Mouse (Mus musculus) lung, adult 2 months (tissue): ENCODE measurements around the gene Arhgap1. TPM values are rescaled to one million over a fixed set of nuclear protein-coding genes. Genes with fewer than 3 reads are reported as not detected.

Experiments used
- DNase-seq: peaks from one replicate; pipeline ENCODE4 v3.0.0; 2022
- H3K4me1 ChIP-seq: fragments of 200-500 bp; 2 replicates; pipeline ENCODE4 v1.6.1; 2011; ENCODE audit warnings: low read length; ENCODE audit not compliant: control insufficient read depth, insufficient read depth
- H3K4me3 ChIP-seq: fragments of 200-500 bp; replicated peaks from 2 replicates; pipeline ENCODE3; 2011; ENCODE audit warnings: low read depth, mild to moderate bottlenecking, control low read depth, low read length; ENCODE audit errors: extremely low read depth
- CTCF ChIP-seq: fragments of 200-500 bp; IDR thresholded peaks from 2 replicates; pipeline ENCODE4 v1.5.1; 2011; ENCODE audit warnings: mild to moderate bottlenecking, low read length, control low read depth; ENCODE audit not compliant: insufficient read depth
- POLR2A ChIP-seq: fragments of 200-500 bp; IDR thresholded peaks from 2 replicates; pipeline ENCODE4 v1.6.1; 2011; ENCODE audit warnings: low read depth, mild to moderate bottlenecking, control low read depth, low read length, borderline replicate concordance; ENCODE audit errors: extremely low read depth
- WGBS: fragments of 180-500 bp; shearing (Covaris S2); methylation state at CpG from one replicate; pipeline ENCODE4 v1.1.7; 2018; 5-methylcytosine and 5-hydroxymethylcytosine counted together
- polyA plus RNA-seq: library from polyadenylated mRNA; depleted of rRNA; stranded (reverse); fragments of >200 nt; gene quantifications from 2 replicates; pipeline ENCODE4 v1.2.3, GENCODE M21; 2012

Gene Arhgap1
- polyA plus RNA-seq, 1 experiment: 170 TPM

DNA sequence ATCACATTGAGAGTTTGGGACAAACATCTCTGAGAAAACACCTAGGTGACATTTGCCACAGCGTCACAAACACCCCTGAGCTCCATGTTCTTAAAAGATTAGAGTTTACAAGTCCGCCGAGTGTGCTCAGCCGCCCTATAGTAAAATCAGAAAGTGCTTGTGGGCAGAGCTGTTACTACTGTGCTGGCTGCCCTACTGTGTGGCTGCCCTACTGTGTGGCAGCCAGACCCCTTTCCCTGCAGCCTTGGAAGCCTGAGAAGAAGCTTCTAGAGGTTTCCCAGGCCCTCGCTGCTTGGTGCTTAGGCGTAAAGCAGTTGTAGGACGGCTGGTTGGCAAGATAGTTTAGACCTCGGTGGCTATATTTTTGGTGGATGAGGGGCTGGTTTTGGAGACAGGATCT is 10.0 kb downstream of the Arhgap1 start:
- WGBS: 94% methylated on average over 8 of the region's 8 CpGs
- DNase-seq: no peak
- H3K4me1 ChIP-seq: peaks cover 8% of the 10 kb centered on the region
- TF ChIP-seq POLR2A (no peak), CTCF (no peak)
- H3K4me3 ChIP-seq: no peak overlapping the region

DNA sequence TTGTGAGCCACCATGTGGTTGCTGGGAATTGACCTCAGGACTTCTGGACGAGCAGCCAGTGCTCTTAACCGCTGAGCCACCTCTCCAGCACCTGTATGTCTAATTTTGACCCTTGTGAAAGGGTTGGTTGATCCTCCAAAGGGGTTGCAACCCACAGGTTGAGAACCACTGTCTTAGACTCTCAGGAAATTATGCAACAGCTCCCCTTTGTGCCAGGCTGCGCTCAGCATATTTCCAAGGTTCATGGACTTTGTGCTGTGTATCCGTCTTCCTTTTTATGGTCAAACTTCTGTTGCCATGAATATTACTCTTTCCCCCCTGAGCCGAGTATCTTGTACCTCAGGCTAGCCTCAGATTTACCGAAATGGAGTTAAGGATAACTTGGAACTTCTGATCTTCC is 11.3 kb downstream of the Arhgap1 start:
- H3K4me1 ChIP-seq: peaks cover 6% of the 10 kb centered on the region
- DNase-seq: no peak
- no peak for TF ChIP-seq CTCF
- TF ChIP-seq POLR2A: no peak
- WGBS: 90% methylated on average over 6 of the region's 6 CpGs
- H3K4me3 ChIP-seq: no peak overlapping the region

DNA sequence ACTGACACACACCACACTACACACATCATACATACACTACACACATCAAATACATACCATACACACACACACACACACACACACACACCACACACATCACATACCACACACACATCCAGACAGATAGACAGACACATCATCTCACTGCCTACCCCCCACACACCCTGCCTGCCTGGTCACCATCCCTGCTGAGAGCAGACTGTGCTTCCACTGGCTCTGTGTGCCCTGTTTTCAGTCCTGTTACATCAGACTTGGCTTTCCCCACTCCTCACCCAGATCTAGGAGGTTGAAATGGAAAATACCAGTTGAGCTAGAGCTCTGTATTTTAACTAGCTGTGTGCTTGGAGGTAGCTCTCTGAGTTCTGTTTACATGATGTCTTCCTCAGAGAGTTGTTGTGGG is 15.1 kb downstream of the Arhgap1 start:
- no peak overlapping the region for H3K4me3 ChIP-seq
- H3K4me1 ChIP-seq: no peaks in the 10 kb centered on the region
- TF ChIP-seq CTCF (no peak), POLR2A (no peak)
- no peak for DNase-seq

DNA sequence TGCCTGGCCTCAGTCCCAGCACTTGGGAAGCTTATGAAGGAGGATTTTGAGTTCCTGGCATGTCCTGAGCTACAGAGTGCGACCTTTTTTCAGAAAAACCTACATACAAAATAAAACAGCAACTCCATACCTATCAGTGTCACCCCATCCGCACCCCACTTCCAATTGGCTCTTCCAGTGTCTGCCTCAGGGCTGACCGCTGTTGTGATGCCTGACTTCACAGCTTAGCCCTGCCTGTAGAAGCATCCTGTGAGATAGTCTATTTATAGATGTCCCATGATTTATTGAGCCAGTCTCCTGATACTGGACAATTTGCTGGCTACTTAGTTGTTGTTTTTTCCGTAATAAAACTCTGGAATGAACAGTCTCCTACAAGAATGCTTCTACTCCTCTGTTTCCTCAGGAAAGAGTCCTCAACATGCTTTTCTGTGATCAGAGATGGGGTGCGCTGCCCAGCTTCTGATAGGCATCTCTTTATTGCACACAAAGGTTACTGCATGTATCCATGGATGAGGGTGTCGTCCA is 16.8 kb downstream of the Arhgap1 start:
- no peak for DNase-seq
- Histone ChIP-seq H3K4me1 (no peaks in the 10 kb centered on the region), H3K4me3 (no peak overlapping the region)
- 88% methylated on average over 6 of the region's 6 CpGs for WGBS
- TF ChIP-seq POLR2A: no peak
- no peak for TF ChIP-seq CTCF

DNA sequence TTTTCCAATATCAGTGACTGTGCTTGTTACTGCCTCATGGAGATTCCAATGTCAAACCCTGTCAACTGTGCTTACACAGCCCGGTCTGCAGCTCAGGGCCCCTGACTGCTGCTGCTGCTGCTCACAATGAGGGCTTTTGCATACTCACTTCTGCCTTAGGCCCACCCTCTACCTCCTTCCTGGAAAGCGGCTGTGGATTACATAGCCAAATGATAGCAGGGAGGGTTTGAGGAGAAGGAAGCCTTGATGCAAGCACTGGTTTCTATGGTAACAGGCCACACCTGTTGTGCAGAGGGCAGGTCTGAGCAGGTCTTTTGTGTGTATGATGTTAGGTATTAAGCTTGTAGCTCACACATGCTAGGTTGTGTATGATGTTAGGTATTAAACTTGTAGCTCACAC is 18.1 kb downstream of the Arhgap1 start:
- Histone ChIP-seq H3K4me3 (no peak overlapping the region), H3K4me1 (no peaks in the 10 kb centered on the region)
- WGBS: 70% methylated on average over 2 of the region's 2 CpGs
- no peak for DNase-seq
- TF ChIP-seq POLR2A (no peak), CTCF (no peak)

DNA sequence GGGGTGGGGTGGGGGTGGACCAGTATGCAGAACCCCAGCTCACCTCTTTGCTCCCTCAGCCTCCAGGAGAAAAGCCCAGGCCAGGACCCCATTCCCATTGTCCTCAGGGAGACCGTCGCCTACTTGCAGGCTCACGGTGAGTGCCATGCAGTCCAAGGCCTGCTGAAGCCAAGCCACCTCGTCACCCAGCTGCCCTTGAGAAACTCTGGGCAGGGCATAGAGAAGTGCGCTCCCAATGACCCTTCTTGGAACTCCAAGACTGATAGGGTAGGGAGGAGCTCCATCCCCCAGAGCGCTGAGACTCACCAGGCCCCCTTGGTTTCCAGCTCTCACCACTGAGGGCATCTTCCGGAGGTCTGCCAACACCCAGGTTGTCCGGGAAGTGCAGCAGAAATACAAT is 19.7 kb downstream of the Arhgap1 start:
- no peak for DNase-seq
- TF ChIP-seq CTCF (no peak), POLR2A (no peak)
- H3K4me1 ChIP-seq: no peaks in the 10 kb centered on the region
- WGBS: 90% methylated on average over 8 of the region's 8 CpGs
- no peak overlapping the region for H3K4me3 ChIP-seq

DNA sequence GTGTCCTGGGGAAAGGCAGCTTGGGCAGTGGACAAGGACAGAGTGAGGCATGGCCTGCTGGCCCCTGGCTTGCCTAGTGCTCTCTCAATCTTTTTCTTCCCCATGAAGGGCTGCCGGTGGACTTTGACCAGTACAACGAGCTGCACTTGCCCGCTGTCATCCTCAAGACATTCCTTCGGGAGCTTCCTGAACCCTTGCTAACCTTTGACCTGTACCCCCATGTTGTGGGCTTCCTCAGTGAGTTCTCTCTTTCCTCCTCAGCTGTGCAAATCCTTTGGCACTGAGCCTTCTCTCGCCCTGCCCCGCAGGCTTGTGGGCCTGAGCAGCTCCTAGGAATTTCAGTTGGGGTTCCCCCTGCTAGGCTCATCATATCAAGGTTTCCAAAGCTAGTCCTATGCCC is 20.4 kb downstream of the Arhgap1 start:
- WGBS: 78% methylated on average over 6 of the region's 6 CpGs
- no peak overlapping the region for H3K4me3 ChIP-seq
- no peak for DNase-seq
- TF ChIP-seq POLR2A (no peak), CTCF (no peak)
- H3K4me1 ChIP-seq: no peaks in the 10 kb centered on the region

DNA sequence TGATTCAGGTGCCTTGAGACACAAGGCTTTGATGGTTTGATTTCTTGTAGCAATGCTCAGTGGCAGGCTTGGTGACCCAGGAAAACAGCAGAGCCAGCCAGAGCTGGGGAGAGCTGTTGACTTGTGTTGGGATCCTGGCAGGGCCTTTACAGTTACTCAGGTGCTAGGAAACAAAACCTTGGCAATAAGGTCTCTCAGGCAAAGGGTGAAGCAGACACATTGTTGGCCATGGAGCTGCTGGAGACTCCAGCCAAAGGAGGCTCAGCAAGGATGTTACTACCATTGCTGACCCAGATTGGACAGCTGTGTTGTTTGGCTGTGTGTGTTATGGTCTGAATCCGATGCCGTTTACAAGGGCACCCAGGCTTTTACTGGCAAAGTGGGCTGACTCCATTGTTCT is 23.9 kb downstream of the Arhgap1 start:
- TF ChIP-seq CTCF: no peak
- TF ChIP-seq POLR2A: no peak
- Histone ChIP-seq H3K4me3 (no peak overlapping the region), H3K4me1 (no peaks in the 10 kb centered on the region)
- DNase-seq: no peak
- 69% methylated on average over 2 of the region's 2 CpGs for WGBS

DNA sequence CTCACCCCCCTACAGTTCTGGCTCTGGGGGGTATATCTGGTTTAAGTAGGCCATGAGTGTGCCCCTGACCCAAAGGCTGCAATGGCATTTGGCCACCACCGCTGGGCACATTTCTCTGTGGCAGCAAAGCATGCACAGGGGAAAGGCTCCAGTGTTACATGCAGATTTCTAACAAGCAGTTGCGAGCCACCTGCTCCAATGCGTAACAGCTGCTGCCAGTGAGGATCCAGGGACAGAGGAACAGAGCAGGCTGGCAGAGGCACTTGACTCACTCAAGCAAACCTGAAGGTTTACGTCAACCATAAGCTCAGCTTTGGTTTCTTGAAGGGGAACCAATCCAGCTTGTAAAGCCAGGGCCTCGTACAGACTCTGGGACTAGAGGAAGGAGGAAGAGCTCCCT is 25.2 kb downstream of the Arhgap1 start:
- Histone ChIP-seq H3K4me3 (no peak overlapping the region), H3K4me1 (no peaks in the 10 kb centered on the region)
- 85% methylated on average over 5 of the region's 5 CpGs for WGBS
- DNase-seq: no peak
- TF ChIP-seq CTCF (no peak), POLR2A (no peak)

DNA sequence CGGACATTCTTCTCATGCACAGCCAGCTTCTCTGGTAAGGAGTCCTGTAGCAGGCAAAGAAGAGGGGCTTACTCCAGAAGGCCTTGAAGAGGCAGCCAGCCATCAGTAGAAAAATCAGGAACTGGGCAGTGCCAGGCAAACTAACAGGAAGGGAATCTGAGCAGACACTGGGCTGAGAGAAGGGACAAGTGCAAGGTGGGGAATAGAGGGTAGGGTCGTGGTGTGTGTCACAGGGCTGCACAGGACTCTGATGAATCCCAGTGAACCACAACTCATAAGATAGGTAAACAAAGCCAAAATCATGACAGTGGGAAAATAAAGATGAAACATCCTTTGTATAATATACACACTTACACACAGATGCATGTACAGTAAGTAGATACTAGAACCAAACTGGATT is 26.8 kb downstream of the Arhgap1 start:
- no peak for TF ChIP-seq CTCF
- no peak for TF ChIP-seq POLR2A
- no peak for DNase-seq
- WGBS: 71% methylated on average over 2 of the region's 2 CpGs

DNA sequence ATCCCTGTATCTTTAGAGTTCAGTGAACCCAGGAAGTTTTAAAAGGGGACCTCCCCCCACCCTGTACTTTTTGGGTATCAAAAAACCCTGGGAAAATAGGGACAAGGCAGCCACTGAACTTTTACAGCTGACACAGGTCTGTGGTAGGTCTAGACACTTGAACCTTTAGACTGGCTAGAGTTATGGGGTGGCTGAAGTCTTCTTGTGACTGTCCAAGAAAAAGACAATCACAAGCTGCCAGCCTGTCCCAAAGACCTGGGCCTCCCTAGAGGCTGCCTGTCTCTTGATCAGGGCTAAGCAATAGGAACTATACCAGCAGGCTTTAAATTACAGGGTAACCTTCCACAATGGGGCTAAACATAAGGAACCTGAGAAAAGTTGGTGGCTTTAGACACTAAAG is 27.3 kb downstream of the Arhgap1 start:
- DNase-seq: no peak
- Histone ChIP-seq H3K4me3 (no peak overlapping the region), H3K4me1 (no peaks in the 10 kb centered on the region)
- TF ChIP-seq POLR2A: no peak
- no peak for TF ChIP-seq CTCF

More for the DNA sequence above, 26.8 kb downstream of the Arhgap1 start:
- no peaks in the 10 kb centered on the region for H3K4me1 ChIP-seq
- no peak overlapping the region for H3K4me3 ChIP-seq
